Mouse (Mus musculus): ENCODE measurements around the gene Msi2. TPM values are rescaled to one million over a fixed set of nuclear protein-coding genes. Genes with fewer than 3 reads are reported as not detected.

Msi2 gene
- total and polyA plus RNA-seq, 2 experiments: 6.4 to 10.8 TPM

DNA sequence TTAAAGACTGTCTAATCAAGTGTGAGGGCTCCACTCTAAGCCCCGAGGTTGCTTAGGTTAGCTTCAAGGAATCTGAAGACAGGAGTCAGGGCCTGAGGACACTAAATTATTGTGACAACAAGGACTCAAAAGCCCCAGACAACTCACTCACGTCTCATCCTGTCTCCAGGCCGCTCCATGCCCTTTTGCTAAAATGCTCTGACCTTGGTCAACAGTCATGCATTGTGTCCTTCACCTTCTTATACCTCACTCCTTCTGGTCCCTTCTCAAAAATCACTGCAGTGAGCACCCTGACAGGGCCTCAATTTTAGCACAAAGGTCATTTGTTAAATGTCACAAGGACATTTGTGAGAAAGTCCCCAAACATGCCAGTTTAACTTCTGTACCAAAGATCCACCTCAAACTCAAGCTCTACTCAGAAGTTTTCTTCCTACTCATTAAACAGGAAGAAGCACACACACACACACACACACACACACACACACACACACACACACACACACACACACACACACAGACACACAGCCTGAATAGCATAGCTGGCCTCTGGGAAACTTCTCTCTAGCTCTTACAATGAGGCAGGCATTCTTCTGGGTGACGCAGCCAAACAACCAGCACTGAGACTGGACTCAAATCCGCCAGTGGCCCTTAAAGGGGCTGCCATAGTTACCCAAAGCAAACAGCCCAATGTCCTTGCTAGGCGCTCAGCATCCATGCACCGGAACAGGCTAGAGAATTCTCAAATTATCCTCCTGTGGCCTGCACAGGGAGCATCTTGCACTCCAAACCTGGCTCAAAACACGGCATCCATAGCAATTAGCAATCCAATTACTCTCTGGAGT is 178.5 kb downstream of the Msi2 start:
- WGBS: 93% methylated on average over 8 of the region's 8 CpGs
- Histone ChIP-seq H3K79me2 (ENCODE audit: control insufficient read depth, insufficient read depth, low read length) (no peaks in the 10 kb centered on the region; the same call in 1 of the 2 replicates), H3K4me1 (ENCODE audit: control insufficient read depth, insufficient read depth, low read length) (no peaks in the 10 kb centered on the region), H3K27me3 (ENCODE audit: control insufficient read depth, insufficient read depth, low read length) (no peaks in the 10 kb centered on the region), H3K9ac (ENCODE audit: low read depth, low read length) (no peak overlapping the region), H3K4me3 (ENCODE audit: insufficient read depth, low read depth, low read length) (no peak overlapping the region), H3K36me3 (ENCODE audit: control insufficient read depth, insufficient read depth, low read length) (no peaks in the 10 kb centered on the region), H3K27ac (replicated peaks; ENCODE audit: insufficient read depth, low read depth, low read length) (no peak overlapping the region)
- no peak for DNase-seq (ENCODE audit: extremely low read depth, low read depth, low spot score)
- TF ChIP-seq POLR2A (IDR thresholded peaks at IDR 0.05; ENCODE audit: extremely low read depth, insufficient read depth, low read length) (no peak), CTCF (IDR thresholded peaks at IDR 0.05; ENCODE audit: low read depth, low read length) (no peak)

DNA sequence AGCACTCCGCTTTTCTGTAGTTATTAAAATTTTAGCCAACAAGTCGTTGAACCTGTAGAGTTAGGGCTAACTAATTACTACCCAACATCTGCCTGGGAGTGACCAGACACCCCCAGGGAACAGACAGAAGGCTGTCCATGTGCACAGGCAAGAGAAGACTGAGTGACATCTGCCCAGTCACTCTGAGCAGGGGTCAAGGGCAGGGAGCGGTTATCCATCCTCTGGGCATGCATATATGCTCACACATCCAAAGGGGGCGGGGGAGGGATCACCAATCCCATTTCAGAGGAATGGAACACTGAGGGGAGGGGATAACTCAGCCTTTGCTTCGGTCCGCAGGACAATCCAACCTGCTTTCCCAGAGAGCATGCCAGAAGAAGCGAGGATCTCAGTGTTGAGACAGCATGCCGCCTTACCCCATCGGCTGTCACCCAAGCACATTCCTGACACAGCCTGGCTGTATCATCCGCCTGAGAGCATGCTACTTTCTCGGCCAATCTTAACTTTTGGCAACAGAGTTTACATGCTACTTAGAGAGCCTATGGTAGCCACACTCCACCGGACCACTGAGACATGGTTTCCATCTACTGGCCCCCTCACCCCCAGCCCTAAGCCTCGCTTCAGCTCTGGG is 179.5 kb downstream of the Msi2 start:
- H3K36me3 ChIP-seq (ENCODE audit: control insufficient read depth, insufficient read depth, low read length): no peaks in the 10 kb centered on the region
- DNase-seq (ENCODE audit: extremely low read depth, low read depth, low spot score): no peak
- H3K27ac ChIP-seq (replicated peaks; ENCODE audit: insufficient read depth, low read depth, low read length): no peak overlapping the region
- WGBS: 87% methylated on average over 13 of the region's 13 CpGs
- TF ChIP-seq CTCF (IDR thresholded peaks at IDR 0.05; ENCODE audit: low read depth, low read length) (no peak), POLR2A (IDR thresholded peaks at IDR 0.05; ENCODE audit: extremely low read depth, insufficient read depth, low read length) (no peak)
- H3K4me1 ChIP-seq (ENCODE audit: control insufficient read depth, insufficient read depth, low read length): no peaks in the 10 kb centered on the region
- H3K9ac ChIP-seq (ENCODE audit: low read depth, low read length): no peak overlapping the region
- no peaks in the 10 kb centered on the region; the same call in 1 of the 2 replicates for H3K79me2 ChIP-seq (ENCODE audit: control insufficient read depth, insufficient read depth, low read length)
- H3K4me3 ChIP-seq (ENCODE audit: insufficient read depth, low read depth, low read length): no peak overlapping the region
- no peaks in the 10 kb centered on the region for H3K27me3 ChIP-seq (ENCODE audit: control insufficient read depth, insufficient read depth, low read length)

DNA sequence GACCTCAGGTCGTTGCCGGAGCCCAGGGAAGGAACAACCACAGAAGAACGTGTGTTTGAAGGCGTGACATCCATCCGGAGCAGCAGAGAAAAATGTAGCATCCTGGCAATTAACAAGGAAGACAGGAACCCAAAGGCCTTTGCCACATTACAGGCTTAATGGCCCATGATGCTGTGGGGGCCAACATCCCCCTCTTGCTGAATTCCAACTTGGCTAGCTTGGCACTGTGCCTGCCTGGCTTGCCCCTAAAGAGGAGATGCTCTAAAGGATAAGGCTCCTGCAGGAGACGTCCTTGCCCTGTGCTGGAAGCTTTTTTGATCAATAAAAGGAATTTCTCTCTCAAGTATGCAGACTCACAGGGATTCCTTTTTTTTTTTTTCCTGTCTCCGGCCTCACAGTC is 181.0 kb downstream of the Msi2 start:
- Histone ChIP-seq H3K27me3 (ENCODE audit: control insufficient read depth, insufficient read depth, low read length) (no peaks in the 10 kb centered on the region), H3K27ac (replicated peaks; ENCODE audit: insufficient read depth, low read depth, low read length) (no peak overlapping the region), H3K79me2 (ENCODE audit: control insufficient read depth, insufficient read depth, low read length) (no peaks in the 10 kb centered on the region; the same call in 1 of the 2 replicates), H3K4me3 (ENCODE audit: insufficient read depth, low read depth, low read length) (no peak overlapping the region), H3K4me1 (ENCODE audit: control insufficient read depth, insufficient read depth, low read length) (peaks cover under 1% of the 10 kb centered on the region; the same call in 1 of the 2 replicates), H3K9ac (ENCODE audit: low read depth, low read length) (no peak overlapping the region), H3K36me3 (ENCODE audit: control insufficient read depth, insufficient read depth, low read length) (no peaks in the 10 kb centered on the region)
- WGBS: 87% methylated on average over 7 of the region's 7 CpGs
- no peak for DNase-seq (ENCODE audit: extremely low read depth, low read depth, low spot score)
- TF ChIP-seq CTCF (IDR thresholded peaks at IDR 0.05; ENCODE audit: low read depth, low read length): no peak
- no peak for TF ChIP-seq POLR2A (IDR thresholded peaks at IDR 0.05; ENCODE audit: extremely low read depth, insufficient read depth, low read length)

DNA sequence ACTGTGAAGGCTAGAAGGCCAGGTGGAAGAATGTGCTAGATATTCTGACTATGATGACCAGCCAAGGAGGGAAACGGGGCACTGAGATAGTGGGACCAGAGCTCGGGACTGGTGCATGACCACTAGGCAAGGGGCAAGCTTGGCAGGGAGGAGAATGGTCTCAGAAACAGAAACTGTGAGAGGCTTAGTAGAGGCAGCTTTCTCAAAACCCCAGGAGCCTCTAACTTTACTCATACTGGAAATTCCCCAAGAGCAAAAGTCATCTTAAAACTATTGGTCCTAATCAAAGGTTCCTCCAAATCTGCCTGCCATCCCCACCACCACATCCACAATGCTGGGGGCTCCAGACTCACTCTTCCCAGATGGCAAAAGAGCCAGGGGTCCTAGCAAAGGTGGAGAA is 181.5 kb downstream of the Msi2 start:
- no peaks in the 10 kb centered on the region for H3K36me3 ChIP-seq (ENCODE audit: control insufficient read depth, insufficient read depth, low read length)
- H3K27me3 ChIP-seq (ENCODE audit: control insufficient read depth, insufficient read depth, low read length): no peaks in the 10 kb centered on the region
- peaks cover 3% of the 10 kb centered on the region for H3K4me1 ChIP-seq (ENCODE audit: control insufficient read depth, insufficient read depth, low read length)
- WGBS: 96% methylated on average over 2 of the region's 2 CpGs
- no peak overlapping the region for H3K27ac ChIP-seq (replicated peaks; ENCODE audit: insufficient read depth, low read depth, low read length)
- no peak overlapping the region for H3K9ac ChIP-seq (ENCODE audit: low read depth, low read length)
- TF ChIP-seq POLR2A (IDR thresholded peaks at IDR 0.05; ENCODE audit: extremely low read depth, insufficient read depth, low read length): no peak
- no peak for TF ChIP-seq CTCF (IDR thresholded peaks at IDR 0.05; ENCODE audit: low read depth, low read length)
- no peak for DNase-seq (ENCODE audit: extremely low read depth, low read depth, low spot score)
- H3K79me2 ChIP-seq (ENCODE audit: control insufficient read depth, insufficient read depth, low read length): no peaks in the 10 kb centered on the region; the same call in 1 of the 2 replicates
- H3K4me3 ChIP-seq (ENCODE audit: insufficient read depth, low read depth, low read length): no peak overlapping the region

DNA sequence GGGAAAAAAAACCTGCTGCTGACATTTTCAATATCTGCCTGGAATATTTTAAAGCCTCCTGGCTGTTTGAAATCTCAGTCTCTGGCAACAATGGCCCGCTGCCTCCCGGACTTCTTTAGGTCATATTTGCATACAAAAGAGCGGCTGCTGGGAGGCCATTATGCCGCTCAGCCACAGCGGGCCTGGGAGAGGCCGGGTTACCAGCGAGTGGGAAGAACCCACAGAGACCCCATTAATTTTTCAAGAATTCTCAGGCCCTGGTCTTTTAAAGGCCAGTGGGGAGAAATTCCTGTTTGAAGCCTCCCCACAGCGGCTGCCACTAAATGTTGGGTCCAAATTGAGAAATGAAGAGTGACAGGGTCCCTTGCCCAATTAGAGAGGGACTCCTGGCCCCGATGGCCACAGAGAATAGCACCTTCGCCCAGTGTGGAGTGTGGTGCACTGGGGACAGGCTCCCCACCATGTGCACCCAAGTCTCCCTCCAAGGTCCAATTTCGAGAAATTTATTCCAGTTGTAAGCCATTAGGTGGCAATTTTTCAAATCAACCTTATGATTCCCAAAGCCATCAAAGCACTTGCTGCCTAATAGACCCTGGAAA is 183.9 kb downstream of the Msi2 start:
- WGBS: 95% methylated on average over 11 of the region's 11 CpGs

More for the DNA sequence above, 183.9 kb downstream of the Msi2 start:
- TF ChIP-seq POLR2A (IDR thresholded peaks at IDR 0.05; ENCODE audit: extremely low read depth, insufficient read depth, low read length) (no peak), CTCF (IDR thresholded peaks at IDR 0.05; ENCODE audit: low read depth, low read length) (no peak)
- Histone ChIP-seq H3K4me1 (ENCODE audit: control insufficient read depth, insufficient read depth, low read length) (peaks cover 6% of the 10 kb centered on the region), H3K27ac (replicated peaks; ENCODE audit: insufficient read depth, low read depth, low read length) (no peak overlapping the region), H3K4me3 (ENCODE audit: insufficient read depth, low read depth, low read length) (no peak overlapping the region), H3K79me2 (ENCODE audit: control insufficient read depth, insufficient read depth, low read length) (peaks cover 8% of the 10 kb centered on the region; the same call in 1 of the 2 replicates), H3K36me3 (ENCODE audit: control insufficient read depth, insufficient read depth, low read length) (no peaks in the 10 kb centered on the region), H3K9ac (ENCODE audit: low read depth, low read length) (no peak overlapping the region), H3K27me3 (ENCODE audit: control insufficient read depth, insufficient read depth, low read length) (no peaks in the 10 kb centered on the region)
- DNase-seq (ENCODE audit: extremely low read depth, low read depth, low spot score): no peak
